Mouse (Mus musculus): ENCODE measurements around the gene Tmem35b. TPM values are rescaled to one million over a fixed set of nuclear protein-coding genes. Genes with fewer than 3 reads are reported as not detected.

Tmem35b gene
- polyA plus RNA-seq (2014; fragmentation: Illumina TruSeq; extraction: RNeasy Lipid Tissue Mini Kit (QIAGEN cat#74804); ENCODE audit: insufficient read depth, low read depth, low replicate concordance), result 12.9 TPM

DNA sequence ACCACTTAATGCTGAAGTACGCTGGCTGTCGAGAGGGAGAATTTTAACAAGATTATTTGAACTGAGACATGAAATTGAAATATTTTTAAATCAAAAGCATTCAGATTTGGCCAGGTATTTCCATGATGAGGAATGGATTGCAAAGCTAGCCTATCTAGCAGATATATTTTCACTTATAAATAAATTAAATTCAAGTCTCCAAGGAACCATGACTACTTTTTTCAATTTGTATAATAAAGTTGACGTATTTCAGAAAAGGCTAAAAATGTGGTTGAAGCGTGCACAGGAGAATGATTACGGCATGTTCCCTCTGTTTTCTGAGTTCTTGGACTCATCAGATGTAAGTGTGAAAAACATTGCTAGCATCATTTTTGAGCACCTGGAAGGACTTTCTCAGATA lies at the start of gene Tmem35b:
Gene Tmem35b (plus strand): TSS at position 301 of the 400 bp plus-strand sequence.

DNA sequence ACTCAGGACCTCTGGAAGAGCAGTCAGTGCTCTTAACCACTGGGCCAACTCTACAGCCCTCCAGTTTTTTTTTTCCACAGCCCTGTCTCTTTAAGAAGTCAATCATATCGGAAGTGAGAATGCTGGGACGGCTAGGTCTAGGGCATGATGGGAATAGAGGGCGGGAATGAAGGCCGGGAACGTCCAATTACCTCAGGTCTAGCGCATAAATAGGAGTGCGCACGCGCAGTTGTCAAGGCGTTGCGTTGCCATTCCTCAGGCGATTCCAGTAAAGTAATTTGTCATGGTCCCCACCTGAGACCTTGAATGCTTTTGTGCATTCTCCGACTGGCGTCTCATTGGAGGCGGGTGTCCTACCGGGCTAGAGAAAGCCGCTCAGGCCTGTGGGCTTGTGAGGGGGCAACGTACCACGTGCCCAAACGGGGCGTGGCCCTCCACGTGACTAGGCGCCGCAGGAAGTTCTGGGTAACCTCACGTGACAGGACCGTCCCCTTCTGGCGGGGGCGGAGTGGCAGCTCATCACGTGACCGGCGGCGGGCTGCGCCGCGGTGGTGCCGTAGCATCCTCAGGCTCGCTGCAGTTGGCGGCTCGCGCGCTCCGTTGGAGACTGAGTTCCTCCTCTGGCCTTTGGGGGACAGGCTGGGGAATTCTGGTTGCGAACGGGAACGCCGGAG lies 46.5 kb upstream of the Tmem35b start, which contains the start of gene Zmym6:
Gene Zmym6 (plus strand): TSS at position 509 of the 674 bp plus-strand sequence.

DNA sequence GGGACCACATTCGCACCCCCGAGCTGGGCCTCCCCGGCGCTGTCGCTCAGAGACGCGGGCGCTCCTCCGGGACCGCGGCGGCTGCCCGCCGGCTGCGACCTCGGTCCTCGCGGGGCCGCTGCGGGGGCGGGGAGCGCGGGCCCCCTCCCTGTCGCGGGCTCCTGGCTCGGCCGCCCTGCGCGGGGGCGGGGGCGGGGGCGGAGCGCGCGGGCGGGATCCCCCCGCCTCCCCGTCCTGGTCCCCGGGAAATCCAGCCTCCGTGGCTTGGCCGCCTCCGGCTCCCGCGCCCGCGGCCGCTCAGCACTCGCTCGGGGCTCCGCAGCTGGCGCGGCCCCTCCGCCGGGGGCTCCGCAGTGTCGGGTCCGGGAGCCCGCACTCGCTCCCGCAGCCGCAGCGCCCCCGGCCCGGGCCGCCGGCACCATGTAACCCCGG lies 45.4 kb downstream of the Tmem35b start, which contains the start of gene Dlgap3:
Gene Dlgap3 (plus strand): TSS at position 291 of the 432 bp plus-strand sequence.

Other genes starting within 250 kb of the Tmem35b start
- 5.0 TPM for gene Zmym4, start 155.6 kb upstream of the Tmem35b start, polyA plus RNA-seq (2014; fragmentation: Illumina TruSeq; extraction: RNeasy Lipid Tissue Mini Kit (QIAGEN cat#74804); ENCODE audit: insufficient read depth, low read depth, low replicate concordance)
- 94.4 TPM for gene Sfpq, start 102.4 kb upstream of the Tmem35b start, polyA plus RNA-seq (2014; fragmentation: Illumina TruSeq; extraction: RNeasy Lipid Tissue Mini Kit (QIAGEN cat#74804); ENCODE audit: insufficient read depth, low read depth, low replicate concordance)
- 3.3 TPM for gene Zmym1, start 62.5 kb upstream of the Tmem35b start, polyA plus RNA-seq (2014; fragmentation: Illumina TruSeq; extraction: RNeasy Lipid Tissue Mini Kit (QIAGEN cat#74804); ENCODE audit: insufficient read depth, low read depth, low replicate concordance)
- 3.8 TPM for gene Zmym6, start 46.3 kb upstream of the Tmem35b start, polyA plus RNA-seq (2014; fragmentation: Illumina TruSeq; extraction: RNeasy Lipid Tissue Mini Kit (QIAGEN cat#74804); ENCODE audit: insufficient read depth, low read depth, low replicate concordance)
- gene Dlgap3, start 45.5 kb downstream of the Tmem35b start, polyA plus RNA-seq (2014; fragmentation: Illumina TruSeq; extraction: RNeasy Lipid Tissue Mini Kit (QIAGEN cat#74804); ENCODE audit: insufficient read depth, low read depth, low replicate concordance), result not detected
- 51.0 TPM for gene Smim12, start 120.1 kb downstream of the Tmem35b start, polyA plus RNA-seq (2014; fragmentation: Illumina TruSeq; extraction: RNeasy Lipid Tissue Mini Kit (QIAGEN cat#74804); ENCODE audit: insufficient read depth, low read depth, low replicate concordance)
- gene Gja4, start 190.3 kb downstream of the Tmem35b start, polyA plus RNA-seq (2014; fragmentation: Illumina TruSeq; extraction: RNeasy Lipid Tissue Mini Kit (QIAGEN cat#74804); ENCODE audit: insufficient read depth, low read depth, low replicate concordance), result 29.3 TPM
- 0.75 TPM for gene Gjb3, start 207.2 kb downstream of the Tmem35b start, polyA plus RNA-seq (2014; fragmentation: Illumina TruSeq; extraction: RNeasy Lipid Tissue Mini Kit (QIAGEN cat#74804); ENCODE audit: insufficient read depth, low read depth, low replicate concordance)
- gene Gjb4, start 230.4 kb downstream of the Tmem35b start, polyA plus RNA-seq (2014; fragmentation: Illumina TruSeq; extraction: RNeasy Lipid Tissue Mini Kit (QIAGEN cat#74804); ENCODE audit: insufficient read depth, low read depth, low replicate concordance), result not detected
- gene Gjb5, start 234.5 kb downstream of the Tmem35b start, polyA plus RNA-seq (2014; fragmentation: Illumina TruSeq; extraction: RNeasy Lipid Tissue Mini Kit (QIAGEN cat#74804); ENCODE audit: insufficient read depth, low read depth, low replicate concordance), result 0.80 TPM

All from lung, adult 10 weeks (tissue).